Mouse (Mus musculus): Measurements from ENCODE around the gene Bmper. TPM values are rescaled to one million over a fixed set of nuclear protein-coding genes. Genes with fewer than 3 reads are reported as not detected.

Bmper gene
- total RNA-seq (2014; rRNA removed) = 9.9 and 10.2 TPM in 2 replicates
- 6.7 and 8.1 TPM in 2 replicates for polyA plus RNA-seq (2015; fragmentation: Nextera tagmentation; extraction: Ambion mirVana)

DNA sequence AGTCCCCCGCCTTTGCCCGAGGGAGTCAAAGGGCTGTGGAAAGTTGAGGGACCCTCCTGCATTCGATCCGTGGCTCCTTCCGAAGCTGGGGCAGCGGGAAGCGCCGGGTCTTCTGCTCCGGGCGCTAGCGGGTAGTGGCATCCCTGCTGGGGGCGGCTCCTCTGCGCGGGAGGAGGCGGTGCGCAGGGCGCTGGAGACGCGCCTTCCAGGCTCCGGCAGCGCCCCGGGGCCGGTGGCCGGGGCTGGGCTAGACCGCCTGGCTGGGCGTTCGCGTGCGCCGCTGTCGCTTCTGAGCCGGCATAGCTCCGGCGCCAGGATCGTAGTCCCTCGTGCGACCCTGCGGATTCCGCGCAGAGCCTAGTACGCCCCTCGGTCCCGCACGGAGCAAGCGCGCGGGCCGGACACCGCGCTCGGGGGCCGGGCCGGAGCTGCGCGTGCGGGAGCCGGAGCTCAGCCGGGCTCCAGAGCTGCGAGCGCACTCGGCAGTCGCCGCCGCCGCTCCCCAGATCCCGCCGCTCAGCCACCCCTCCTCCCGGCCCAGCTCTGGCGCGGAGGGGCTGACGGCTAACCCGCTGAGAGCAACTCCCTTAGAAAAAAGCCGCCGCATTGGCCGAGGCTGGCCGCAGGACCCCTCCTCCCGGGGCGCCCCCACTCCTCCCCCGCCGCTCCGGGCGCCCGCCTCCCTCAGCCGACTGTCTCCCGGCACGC lies at the start of gene Bmper:
Gene Bmper (plus strand): TSS at position 236 of the 708 bp plus-strand sequence.
- H3K4me2 ChIP-seq (ENCODE audit: low read depth, low read length) = peak within 1 kb of the TSS; percentile 98
- peak within 1 kb of the TSS; percentile 75 for H3K4me3 ChIP-seq (ENCODE audit: low read length)
- peak within 1 kb of the TSS; percentile 73 for H3K27ac ChIP-seq
- peak within 1 kb of the TSS; percentile 76 for H3K9ac ChIP-seq (replicated peaks; ENCODE audit: low read length)
- DNase-seq (ENCODE audit: low spot score) (peak; percentile 77), ATAC-seq (peak; percentile 88)
- no peaks in the 10 kb centered on the region; the same call in 1 of the 2 replicates for H3K27me3 ChIP-seq (ENCODE audit: insufficient read depth, low read length)
- no peaks in the 10 kb centered on the region for H3K36me3 ChIP-seq (ENCODE audit: insufficient read depth, low read length)
- under 1% methylated on average over 82 of the region's 86 CpGs for WGBS
- H3K9me3 ChIP-seq (ENCODE audit: low read length) = no peaks in the 10 kb centered on the region
- no peak for TF ChIP-seq CTCF (IDR thresholded peaks at IDR 0.05; ENCODE audit: low read depth)
- H3K4me1 ChIP-seq (ENCODE audit: insufficient read depth, low read length) = no peaks in the 10 kb centered on the region

DNA sequence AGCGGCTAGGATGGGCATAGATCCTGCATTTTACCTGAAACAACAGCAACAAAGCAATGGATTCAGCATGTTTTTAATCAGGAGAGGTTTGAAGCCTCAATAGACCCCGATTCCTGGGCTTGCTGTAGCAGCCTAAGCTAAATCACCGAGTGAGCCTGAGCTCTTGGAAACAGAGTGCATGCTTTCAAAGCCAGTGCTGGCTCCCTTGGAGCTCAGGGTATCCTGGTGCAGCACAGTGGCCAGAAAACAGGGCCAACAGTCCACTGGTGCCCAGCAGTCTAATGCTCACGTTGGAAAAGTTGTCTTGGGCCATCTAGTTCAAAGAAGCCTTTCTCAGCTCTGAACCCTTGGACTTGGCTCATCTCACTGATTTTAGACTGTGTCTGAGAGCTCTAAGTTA lies 45.4 kb upstream of the Bmper start:
- Histone ChIP-seq H3K27me3 (ENCODE audit: insufficient read depth, low read length) (no peaks in the 10 kb centered on the region), H3K4me1 (ENCODE audit: insufficient read depth, low read length) (no peaks in the 10 kb centered on the region), H3K4me3 (ENCODE audit: low read length) (no peak overlapping the region), H3K27ac (no peak overlapping the region), H3K9ac (replicated peaks; ENCODE audit: low read length) (no peak overlapping the region), H3K36me3 (ENCODE audit: insufficient read depth, low read length) (no peaks in the 10 kb centered on the region), H3K4me2 (ENCODE audit: low read depth, low read length) (no peak overlapping the region), H3K9me3 (ENCODE audit: low read length) (no peaks in the 10 kb centered on the region)
- TF ChIP-seq CTCF (IDR thresholded peaks at IDR 0.05; ENCODE audit: low read depth) = no peak
- ATAC-seq = no peak; the same call in 1 of the 2 replicates
- DNase-seq (ENCODE audit: low spot score) = peak; percentile 18
- WGBS = 67% methylated on average over 4 of the region's 4 CpGs

GRCm38 (mm10) chr9:23187181-23187580 lies 35.7 kb upstream of the Bmper start:
- ATAC-seq (no peak), DNase-seq (ENCODE audit: low spot score) (no peak)
- H3K9me3 ChIP-seq (ENCODE audit: low read length) = no peaks in the 10 kb centered on the region
- H3K27ac ChIP-seq = no peak overlapping the region
- H3K27me3 ChIP-seq (ENCODE audit: insufficient read depth, low read length) = no peaks in the 10 kb centered on the region
- H3K9ac ChIP-seq (replicated peaks; ENCODE audit: low read length) = no peak overlapping the region
- H3K4me2 ChIP-seq (ENCODE audit: low read depth, low read length) = no peak overlapping the region
- H3K4me1 ChIP-seq (ENCODE audit: insufficient read depth, low read length) = no peaks in the 10 kb centered on the region
- H3K36me3 ChIP-seq (ENCODE audit: insufficient read depth, low read length) = no peaks in the 10 kb centered on the region
- H3K4me3 ChIP-seq (ENCODE audit: low read length) = no peak overlapping the region
- 81% methylated on average over 4 of the region's 4 CpGs for WGBS
- TF ChIP-seq CTCF (IDR thresholded peaks at IDR 0.05; ENCODE audit: low read depth) = no peak

- Histone ChIP-seq H3K4me1 (ENCODE audit: insufficient read depth, low read length) (no peaks in the 10 kb centered on the region), H3K27me3 (ENCODE audit: insufficient read depth, low read length) (no peaks in the 10 kb centered on the region), H3K4me2 (ENCODE audit: low read depth, low read length) (no peak overlapping the region), H3K9me3 (ENCODE audit: low read length) (no peaks in the 10 kb centered on the region), H3K9ac (replicated peaks; ENCODE audit: low read length) (no peak overlapping the region), H3K36me3 (ENCODE audit: insufficient read depth, low read length) (no peaks in the 10 kb centered on the region), H3K4me3 (ENCODE audit: low read length) (no peak overlapping the region), H3K27ac (no peak overlapping the region)
- ATAC-seq (no peak), DNase-seq (ENCODE audit: low spot score) (no peak)
- no peak for TF ChIP-seq CTCF (IDR thresholded peaks at IDR 0.05; ENCODE audit: low read depth)
- WGBS = 84% methylated on average over 4 of the region's 4 CpGs
Observed at GRCm38 (mm10) chr9:23188136-23188535, 34.7 kb upstream of the Bmper start.

GRCm38 (mm10) chr9:23190950-23191349 lies 31.9 kb upstream of the Bmper start:
- no peaks in the 10 kb centered on the region for H3K36me3 ChIP-seq (ENCODE audit: insufficient read depth, low read length)

GRCm38 (mm10) chr9:23191431-23191830 lies 31.4 kb upstream of the Bmper start:
- no peaks in the 10 kb centered on the region for H3K27me3 ChIP-seq (ENCODE audit: insufficient read depth, low read length)
- H3K4me1 ChIP-seq (ENCODE audit: insufficient read depth, low read length) = no peaks in the 10 kb centered on the region
- H3K36me3 ChIP-seq (ENCODE audit: insufficient read depth, low read length) = no peaks in the 10 kb centered on the region
- DNase-seq (ENCODE audit: low spot score) = no peak
- no peak overlapping the region for H3K9ac ChIP-seq (replicated peaks; ENCODE audit: low read length)
- no peak overlapping the region for H3K4me2 ChIP-seq (ENCODE audit: low read depth, low read length)
- no peaks in the 10 kb centered on the region for H3K9me3 ChIP-seq (ENCODE audit: low read length)
- no peak for TF ChIP-seq CTCF (IDR thresholded peaks at IDR 0.05; ENCODE audit: low read depth)
- 93% methylated on average over 2 of the region's 2 CpGs for WGBS
- H3K4me3 ChIP-seq (ENCODE audit: low read length) = no peak overlapping the region
- H3K27ac ChIP-seq = no peak overlapping the region
- no peak for ATAC-seq

More at GRCm38 (mm10) chr9:23190950-23191349, 31.9 kb upstream of the Bmper start:
- Histone ChIP-seq H3K27ac (no peak overlapping the region), H3K27me3 (ENCODE audit: insufficient read depth, low read length) (no peaks in the 10 kb centered on the region), H3K4me2 (ENCODE audit: low read depth, low read length) (no peak overlapping the region), H3K4me3 (ENCODE audit: low read length) (no peak overlapping the region), H3K4me1 (ENCODE audit: insufficient read depth, low read length) (no peaks in the 10 kb centered on the region), H3K9me3 (ENCODE audit: low read length) (no peaks in the 10 kb centered on the region), H3K9ac (replicated peaks; ENCODE audit: low read length) (no peak overlapping the region)
- 80% methylated on average over 1 of the region's 1 CpGs for WGBS
- ATAC-seq = no peak
- DNase-seq (ENCODE audit: low spot score) = no peak
- TF ChIP-seq CTCF (IDR thresholded peaks at IDR 0.05; ENCODE audit: low read depth) = no peak

Measured in hindbrain, postnatal 0 days (tissue).